Mouse (Mus musculus): Measurements from ENCODE around the gene Rfc4.

Rfc4 gene

DNA sequence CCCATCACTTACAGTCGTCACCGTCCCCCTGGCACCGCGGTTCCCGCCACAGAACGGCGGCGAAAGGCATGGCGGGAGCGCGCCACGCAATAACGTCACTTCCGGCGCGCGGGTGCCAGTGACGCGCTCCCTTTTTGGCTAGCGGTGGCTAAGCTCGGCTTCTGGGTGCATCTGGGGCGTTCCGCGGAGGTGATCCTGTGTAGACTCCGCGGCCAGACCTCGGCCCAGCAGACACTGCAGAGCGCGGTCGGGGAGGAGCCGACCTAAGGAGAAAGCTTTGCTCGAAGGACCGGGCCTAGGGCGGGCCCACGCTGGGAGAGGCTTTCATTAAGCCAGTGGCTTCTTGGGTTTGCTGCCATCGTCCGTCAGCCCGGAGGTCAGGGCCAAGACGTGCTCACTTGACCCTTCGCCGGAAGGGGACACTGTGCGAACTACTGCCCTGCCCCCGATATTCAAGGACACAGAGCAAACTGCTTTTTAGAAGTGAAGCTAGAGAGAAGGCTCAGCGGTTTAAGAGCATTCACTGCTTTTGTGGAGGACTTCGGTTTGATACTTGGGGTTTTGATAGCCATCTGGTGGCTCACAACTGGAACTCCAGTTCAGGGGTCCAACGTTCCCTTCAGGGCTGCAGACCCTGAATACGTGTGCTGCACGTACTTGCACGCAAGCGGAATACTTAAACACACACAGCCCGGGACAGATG is at the start of gene Rfc4:
TSS of gene Rfc4 (minus strand) at position 65 of the 703 bp plus-strand sequence.
- DNase-seq (ENCODE audit: extremely low read depth, low read depth, low spot score) = no peak

DNA sequence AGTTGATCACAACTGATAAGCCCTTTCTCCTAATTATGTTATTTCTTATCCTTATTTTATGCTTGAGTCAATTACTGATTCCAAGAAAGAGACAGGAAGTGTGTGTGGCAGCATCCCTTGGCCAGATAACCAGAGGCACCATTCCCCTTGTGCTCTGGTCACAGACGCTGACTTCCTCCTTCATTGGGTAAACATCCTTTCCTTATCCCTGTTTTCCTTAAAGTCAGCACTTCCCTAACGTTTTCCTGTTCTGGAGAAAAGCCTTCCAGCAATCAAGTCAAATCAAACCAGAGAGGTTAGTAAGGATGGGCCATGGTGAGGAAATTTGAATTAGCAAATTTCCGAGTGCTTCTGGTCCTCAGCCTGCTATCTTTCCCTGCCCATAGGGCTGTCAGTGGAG is 48.4 kb upstream of the Rfc4 start:
- no peak for DNase-seq (ENCODE audit: extremely low read depth, low read depth, low spot score)

DNA sequence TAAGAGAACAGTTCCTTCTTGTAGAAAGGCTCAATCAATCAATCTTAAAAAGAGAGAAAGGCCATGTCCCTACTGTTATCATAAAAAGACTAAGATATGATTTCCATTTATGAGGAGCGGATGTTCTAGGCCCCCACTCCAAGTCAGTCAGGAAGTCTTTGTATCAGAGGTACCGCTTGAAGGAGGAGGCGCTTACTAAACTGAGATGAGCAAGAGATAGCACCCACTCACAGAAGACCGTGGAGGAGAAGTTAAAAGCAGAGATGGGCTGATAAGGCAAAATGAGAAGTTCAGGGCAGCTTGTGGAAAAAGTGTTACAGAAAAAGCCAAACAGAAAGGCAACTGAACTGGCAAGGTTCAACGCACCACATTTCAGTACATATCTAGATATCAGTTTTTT is 47.3 kb upstream of the Rfc4 start:
- no peak for DNase-seq (ENCODE audit: extremely low read depth, low read depth, low spot score)

DNA sequence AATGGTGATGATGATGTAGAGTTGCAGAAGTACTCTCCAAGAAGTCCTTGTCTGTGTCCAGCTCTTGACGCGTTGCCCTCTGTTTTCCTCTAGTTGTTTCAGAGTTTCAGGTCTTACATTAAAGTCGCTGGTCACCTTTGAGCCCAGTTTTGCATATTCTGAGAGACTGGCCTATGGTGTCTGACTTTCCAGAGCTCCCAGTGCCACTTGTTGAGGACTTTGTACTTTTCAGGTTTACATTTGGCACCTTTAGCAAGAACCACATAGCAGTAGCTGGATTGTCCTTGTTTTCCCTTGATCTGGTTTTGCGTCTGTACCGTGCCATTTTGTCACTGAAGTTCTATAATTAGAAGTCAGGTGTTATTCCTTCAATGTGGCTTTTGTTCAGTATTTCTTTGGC is 46.4 kb upstream of the Rfc4 start:
- no peak for DNase-seq (ENCODE audit: extremely low read depth, low read depth, low spot score)

DNA sequence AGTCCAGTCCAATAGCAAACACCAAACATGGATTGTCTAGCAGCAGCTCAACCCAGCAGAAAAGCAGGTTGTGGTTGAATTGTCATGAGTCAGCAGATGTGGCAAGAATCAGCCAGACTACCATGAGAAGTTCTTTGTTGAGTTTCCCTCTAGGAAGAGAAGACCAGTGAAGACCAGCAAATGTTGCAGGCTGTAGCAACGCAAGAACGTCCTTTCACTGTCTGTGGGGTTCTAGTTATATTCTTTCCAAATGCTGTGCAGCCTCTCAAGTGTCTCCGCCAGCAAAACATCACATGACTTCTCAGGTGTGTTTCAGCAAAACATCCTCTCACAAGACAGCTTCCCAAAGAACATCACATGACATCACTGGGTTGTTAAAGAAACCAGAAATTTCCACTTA is 43.3 kb upstream of the Rfc4 start:
- no peak for DNase-seq (ENCODE audit: extremely low read depth, low read depth, low spot score)

DNA sequence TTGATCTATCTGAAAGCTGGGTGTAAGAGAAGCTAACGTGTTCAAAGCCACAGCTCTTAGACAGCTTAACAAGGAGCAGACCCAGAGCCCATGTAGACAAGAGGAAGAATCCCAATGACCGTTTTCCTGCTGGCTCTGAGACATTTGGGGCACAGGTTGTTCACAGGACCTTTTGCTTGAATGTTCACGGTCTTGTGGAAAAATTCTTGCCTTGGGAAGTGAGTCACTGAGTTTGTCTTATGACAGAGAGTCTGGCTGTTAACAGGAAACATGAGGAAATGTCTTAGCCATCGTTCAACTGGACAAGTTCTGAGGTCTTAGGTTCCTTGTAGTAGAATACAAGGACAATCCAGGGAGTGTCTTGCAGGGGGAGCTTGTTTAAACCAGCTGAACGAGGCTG is 39.5 kb upstream of the Rfc4 start:
- DNase-seq (ENCODE audit: extremely low read depth, low read depth, low spot score) = no peak

DNA sequence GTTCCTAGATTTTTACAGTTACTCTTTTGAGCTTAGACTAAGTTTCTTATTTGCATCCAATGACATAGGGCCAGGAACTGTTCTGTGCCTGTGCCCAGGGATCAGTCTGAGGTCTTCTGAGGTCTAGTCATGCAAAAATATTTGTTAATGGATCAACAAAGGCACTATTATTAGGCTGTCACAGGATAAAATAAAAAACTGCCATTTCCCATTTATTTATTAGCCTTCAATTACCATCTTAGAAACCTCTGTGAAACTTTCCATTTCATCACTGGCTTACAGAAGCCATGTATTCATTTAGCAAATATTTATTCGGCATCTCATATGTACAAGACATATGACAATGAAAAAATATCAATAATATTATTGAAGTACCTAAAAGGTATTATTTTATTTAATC is 39.1 kb upstream of the Rfc4 start:
- no peak for DNase-seq (ENCODE audit: extremely low read depth, low read depth, low spot score)

DNA sequence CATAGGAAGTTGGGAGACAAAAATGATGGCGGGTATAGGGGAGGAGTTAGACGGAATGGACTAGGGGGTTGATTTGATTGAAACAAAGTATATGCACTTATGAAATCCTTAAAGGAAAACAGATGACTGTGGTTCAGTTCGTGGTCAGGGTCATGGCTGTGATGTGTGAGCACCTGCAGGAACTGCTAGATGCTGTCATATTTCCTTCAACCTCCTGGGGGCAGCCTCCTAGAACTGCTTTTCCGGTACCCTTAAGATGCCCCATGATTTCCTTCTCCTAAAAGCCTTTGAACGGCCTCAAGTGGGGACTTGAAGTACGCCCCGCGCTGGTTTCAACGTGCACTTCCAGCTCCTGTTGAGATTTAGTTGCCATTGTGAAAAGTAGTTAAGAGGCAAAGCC is 37.9 kb upstream of the Rfc4 start:
- DNase-seq (ENCODE audit: extremely low read depth, low read depth, low spot score) = no peak

DNA sequence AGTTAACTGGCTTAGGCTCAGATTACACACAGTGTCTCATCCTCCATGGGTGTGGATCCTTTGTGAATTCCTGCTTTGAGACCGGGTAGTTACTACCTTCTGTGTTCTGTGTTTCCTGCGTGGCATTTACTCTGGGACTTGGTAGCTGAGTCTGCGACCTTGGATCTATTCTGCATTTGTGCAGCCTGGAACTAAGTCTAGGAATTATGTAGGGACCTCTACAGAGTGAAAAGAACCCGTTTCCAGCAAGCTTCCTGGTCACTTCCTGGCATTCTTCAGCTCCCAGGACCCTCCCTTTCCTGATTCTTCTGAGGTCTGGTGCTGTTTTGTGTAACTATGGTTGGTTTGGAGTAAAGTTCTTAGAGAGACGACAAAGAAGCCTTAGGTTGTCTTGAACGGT is 36.9 kb upstream of the Rfc4 start:
- no peak for DNase-seq (ENCODE audit: extremely low read depth, low read depth, low spot score)

DNA sequence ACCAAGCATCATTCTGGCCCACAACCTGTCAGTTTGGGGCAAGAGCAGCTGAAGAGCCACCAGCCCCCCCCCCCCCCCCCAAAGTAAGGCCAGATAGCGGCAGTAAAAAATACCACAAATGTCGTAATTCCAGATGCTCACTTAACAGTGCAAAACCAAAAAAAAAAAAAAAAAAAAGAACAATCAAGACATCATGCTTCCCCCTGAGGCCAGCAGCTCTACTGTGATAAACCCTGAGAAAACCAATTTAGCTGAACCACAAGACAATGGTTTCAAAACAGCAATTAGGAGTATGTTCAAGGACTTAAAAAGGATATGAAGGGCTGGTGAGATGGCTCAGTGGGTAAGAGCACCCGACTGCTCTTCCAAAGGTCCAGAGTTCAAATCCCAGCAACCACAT is 34.6 kb upstream of the Rfc4 start:
- DNase-seq (ENCODE audit: extremely low read depth, low read depth, low spot score) = no peak

DNA sequence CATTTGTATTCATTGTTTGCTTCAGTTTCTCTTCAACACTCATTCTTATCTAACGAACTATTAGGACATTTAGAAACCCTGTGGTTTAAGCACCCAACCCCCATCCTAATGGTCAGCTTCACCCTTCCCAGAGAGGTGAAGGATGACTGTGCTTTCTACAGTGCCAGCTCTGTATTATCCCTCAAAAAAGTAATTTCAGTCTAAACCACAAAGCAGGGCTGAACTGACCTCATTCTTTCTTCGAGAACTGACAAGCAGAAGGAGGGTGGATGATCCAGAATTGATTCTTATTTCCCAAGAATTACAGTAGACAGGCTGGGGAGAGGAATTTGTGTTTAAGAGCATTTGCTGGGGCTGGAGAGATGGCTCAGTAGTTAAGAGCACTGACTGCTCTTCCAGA is 32.2 kb upstream of the Rfc4 start:
- DNase-seq (ENCODE audit: extremely low read depth, low read depth, low spot score) = no peak

DNA sequence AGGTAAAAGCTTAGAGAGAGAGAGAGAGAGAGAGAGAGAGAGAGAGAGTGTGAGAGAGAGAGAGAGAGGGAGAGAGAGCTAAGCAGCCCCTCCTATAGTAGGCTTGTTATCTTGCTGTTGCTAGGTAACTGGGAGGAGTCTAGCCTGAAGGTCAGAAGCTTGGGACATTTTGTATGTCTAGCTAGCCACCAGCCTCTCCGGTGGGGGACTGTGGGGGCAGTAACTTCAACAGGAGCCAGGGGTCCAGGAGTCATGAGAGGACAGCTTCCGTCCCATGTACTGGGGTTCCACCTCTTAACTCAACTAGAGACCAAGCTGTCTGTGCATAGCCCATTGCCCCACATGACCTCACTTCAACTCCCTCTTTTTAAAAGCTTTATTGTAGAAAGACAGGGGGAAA is 31.4 kb upstream of the Rfc4 start:
- no peak for DNase-seq (ENCODE audit: extremely low read depth, low read depth, low spot score)

DNA sequence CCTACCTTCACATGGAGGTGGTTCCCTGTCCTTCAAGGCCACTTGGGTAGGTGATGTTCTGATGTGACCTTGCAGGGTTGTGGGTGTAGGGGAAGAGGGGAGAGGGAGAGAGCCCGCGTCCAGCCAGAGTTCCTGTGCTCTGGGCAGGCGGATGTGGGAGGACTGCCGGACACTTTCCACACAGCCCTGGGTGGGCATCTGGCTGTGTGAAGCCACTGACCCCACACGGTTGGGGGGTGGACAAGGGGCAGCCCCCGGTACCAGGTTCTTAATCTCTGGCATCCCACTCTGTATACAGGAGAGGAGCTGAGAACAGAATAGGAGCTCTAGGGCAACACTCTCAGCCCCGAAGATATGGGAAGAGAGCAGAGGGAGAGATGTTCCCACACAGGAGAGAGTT is 30.8 kb upstream of the Rfc4 start:
- no peak for DNase-seq (ENCODE audit: extremely low read depth, low read depth, low spot score)

DNA sequence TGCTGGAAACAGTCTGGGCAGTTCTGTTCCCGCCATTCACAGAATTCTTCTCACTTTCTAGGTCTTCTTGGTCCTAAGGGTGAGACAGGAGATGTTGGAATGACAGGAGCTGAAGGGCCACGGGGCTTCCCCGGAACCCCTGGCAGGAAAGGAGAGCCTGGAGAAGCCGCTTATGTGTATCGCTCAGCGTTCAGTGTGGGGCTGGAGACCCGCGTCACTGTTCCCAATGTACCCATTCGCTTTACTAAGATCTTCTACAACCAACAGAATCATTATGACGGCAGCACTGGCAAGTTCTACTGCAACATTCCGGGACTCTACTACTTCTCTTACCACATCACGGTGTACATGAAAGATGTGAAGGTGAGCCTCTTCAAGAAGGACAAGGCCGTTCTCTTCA is 29.5 kb upstream of the Rfc4 start:
- DNase-seq (ENCODE audit: extremely low read depth, low read depth, low spot score) = no peak

DNA sequence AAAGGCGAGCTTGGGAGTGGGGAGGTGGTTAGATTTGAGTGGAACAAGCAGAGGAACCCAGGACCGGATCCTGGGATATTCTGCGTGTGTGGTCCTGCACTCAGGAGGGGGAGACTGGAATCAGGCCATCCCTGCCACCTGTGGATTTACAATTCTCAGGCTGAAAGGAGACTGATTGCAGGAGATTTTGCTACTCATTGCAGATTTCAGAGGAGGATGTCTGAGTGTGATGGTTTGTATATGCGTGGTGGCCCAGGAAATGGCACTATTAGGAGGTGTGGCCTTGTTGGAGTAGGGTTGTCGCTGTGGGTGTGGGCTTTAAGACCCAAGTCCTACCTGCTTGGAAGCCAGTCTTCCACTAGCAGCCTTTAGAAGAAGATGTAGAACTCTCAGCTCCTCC is 26.7 kb upstream of the Rfc4 start:
- no peak for DNase-seq (ENCODE audit: extremely low read depth, low read depth, low spot score)

DNA sequence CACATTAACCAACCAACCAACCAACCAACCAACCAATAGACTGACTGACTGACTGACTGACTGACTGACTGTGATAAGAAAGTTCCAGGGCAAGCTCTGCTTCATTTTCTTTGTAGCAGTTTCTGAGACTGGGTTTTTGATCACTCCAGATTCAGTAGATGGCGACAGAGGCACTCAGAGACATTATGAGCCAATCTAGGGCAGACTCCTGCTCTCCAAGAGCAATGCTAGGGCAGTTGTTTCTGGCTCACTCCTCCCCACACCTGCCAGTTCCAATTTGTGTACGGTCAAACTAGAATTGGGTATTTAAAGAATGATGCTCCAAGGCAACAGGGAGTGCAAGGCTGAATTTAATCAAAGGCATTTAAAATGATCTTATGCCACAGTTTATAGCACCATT is 23.9 kb upstream of the Rfc4 start:
- no peak for DNase-seq (ENCODE audit: extremely low read depth, low read depth, low spot score)

DNA sequence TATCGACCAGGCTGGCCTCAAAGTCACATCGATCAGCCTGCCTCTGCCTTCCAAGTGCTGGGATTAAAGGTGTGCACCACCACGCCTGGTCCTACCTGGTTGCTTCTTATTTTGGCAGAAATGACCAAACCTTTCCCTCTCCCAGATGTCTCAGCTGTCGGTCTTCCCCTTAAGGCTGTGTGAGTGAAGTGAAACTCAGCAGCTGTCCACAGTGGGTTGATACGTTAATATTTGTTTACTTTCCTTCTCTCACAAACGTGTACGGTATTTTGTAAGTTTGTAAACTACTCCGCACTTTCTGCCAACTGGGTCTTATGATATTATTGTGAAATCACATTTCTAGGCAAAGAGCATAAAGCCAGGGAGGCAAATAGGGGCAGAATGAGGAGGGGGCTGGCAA is 21.9 kb upstream of the Rfc4 start:
- DNase-seq (ENCODE audit: extremely low read depth, low read depth, low spot score) = no peak

DNA sequence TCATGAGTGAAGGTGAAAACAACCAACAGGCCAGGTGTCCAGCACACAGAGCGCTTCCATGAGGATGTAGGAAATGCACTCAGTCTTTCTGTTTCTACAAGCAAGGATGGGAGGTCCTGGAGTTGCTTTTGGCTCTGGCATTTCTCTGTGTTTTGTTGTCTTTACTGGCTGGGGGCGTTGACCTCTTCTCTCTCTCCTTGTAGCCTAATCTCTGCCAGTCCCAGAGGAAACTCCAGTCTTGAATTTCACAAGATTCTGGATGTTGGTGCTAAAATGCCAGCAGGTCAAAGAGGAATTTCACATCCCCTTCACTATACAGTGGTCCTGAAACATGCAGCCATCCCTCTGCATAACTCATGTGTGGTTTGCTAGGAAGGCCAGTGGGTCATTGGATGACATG is 21.4 kb upstream of the Rfc4 start:
- no peak for DNase-seq (ENCODE audit: extremely low read depth, low read depth, low spot score)

DNA sequence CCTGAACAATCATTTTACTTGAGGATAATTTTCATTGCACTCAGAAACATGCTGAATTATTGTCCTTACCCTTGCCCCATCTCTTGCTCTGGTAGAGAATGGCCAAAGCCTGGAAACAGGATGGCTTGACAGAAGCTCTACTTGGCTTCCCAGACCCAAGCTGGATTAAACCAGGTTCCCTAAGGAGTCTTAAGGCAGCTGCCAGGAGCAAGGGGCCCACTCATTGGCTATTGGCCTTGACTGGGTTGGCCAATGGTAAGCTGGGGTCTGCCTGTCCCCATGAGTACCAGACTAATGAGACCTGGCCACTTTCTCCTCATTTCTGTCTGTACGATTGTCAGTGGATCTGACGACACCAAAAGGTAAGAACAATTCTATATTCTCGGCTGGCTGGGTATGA is 18.7 kb upstream of the Rfc4 start, which contains the start of gene Adipoq:
TSS of gene Adipoq (plus strand) at position 257 of the 400 bp plus-strand sequence.
- DNase-seq (ENCODE audit: extremely low read depth, low read depth, low spot score) = no peak

DNA sequence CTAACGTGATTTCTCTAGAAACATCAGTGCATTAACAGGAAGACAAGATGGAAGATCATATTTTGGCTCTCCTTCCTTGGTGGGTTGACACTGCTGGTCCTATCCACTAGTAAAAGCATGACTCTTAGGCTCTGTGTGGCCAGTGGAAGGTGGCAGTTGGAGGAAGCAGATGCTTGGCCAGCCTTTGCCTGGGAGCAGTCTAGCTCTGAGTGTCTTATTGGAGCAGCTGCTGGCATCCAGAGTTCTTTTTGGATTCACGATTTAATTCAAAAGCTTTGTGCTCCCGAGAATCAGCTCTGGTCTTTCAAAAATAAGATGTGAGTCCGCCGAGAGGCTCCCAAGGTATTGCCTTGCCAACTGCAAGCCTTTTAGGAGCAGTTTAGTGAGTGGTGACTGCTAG is 17.7 kb upstream of the Rfc4 start:
- no peak for DNase-seq (ENCODE audit: extremely low read depth, low read depth, low spot score)

DNA sequence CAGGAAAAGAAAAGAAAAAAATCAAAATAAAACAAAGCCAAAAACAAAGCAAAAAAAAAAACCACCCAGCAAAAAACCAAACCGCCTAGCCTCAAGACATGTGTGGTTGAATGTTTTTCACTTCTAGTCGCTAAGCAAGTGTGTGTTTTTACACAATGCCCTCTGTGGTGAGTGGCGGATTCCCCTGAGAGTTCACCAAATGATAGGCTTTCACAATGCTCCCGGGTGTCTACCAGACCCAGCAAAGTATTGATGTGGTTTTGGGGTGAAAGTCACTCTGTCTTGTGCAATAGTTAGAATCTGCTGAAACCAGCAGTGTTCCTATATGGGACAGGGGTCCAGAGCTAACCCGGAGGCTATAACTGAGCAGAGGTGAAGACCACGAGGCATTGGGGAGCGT is 16.8 kb upstream of the Rfc4 start:
- DNase-seq (ENCODE audit: extremely low read depth, low read depth, low spot score) = no peak

DNA sequence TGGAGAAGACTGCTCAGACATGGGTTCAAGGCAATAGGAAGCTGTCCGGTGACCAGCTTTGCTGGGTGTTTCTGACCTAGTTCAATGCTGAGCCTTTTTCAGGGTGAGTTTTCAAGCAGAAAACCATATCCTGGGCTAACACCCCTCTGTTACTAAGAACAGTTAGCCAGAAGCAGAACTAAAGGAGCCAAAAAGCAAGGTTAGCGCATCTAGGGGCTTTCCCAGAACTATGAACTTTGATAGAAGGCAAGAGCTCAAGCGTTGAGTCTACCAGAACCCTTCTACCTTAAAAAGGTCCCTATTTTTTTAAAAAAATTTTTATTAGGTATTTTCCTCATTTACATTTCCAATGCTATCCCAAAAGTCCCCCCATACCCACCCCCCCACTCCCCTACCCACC is 13.4 kb upstream of the Rfc4 start:
- DNase-seq (ENCODE audit: extremely low read depth, low read depth, low spot score) = no peak

DNA sequence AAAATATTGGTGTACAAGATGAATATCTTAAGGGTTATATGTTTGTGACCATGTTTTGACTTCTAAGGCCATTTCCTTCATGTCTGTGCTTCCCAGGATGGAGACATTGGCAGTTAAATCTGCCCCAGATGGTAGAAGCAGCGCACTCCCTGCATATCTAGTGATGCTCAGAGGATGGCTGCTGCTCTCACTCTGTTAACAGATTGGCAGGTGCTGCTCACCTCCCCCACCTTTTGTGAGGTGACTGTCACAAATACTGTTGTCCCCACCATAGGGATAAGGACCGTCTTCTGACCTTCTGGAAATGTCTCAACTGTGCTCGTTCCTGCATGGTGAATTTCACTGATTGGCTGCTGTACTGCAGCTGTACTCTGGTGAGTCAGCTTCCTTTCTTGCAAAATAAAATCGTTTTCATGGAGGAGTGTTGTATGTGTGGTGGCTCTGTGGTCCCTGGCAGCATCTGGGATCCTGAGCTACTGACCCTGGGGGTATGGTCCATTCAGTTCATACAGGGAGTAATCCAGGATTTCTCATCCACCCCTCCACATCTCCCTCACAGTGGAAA is 9.0 kb upstream of the Rfc4 start:
- no peak for DNase-seq (ENCODE audit: extremely low read depth, low read depth, low spot score)
